Mouse (Mus musculus): ENCODE measurements around the gene Tubb4b.

- no peak for TF ChIP-seq CTCF (IDR thresholded peaks at IDR 0.05; ENCODE audit: low read depth)
- no peak for TF ChIP-seq EP300 (IDR thresholded peaks at IDR 0.05; ENCODE audit: low read depth)
Measured at GRCm38 (mm10) chr2:25233421-25233820, 8.9 kb upstream of the Tubb4b start.

All from heart, postnatal 0 days (tissue).